Mouse (Mus musculus): Measurements from ENCODE around the gene Cep63. TPM values are rescaled to one million over a fixed set of nuclear protein-coding genes. Genes with fewer than 3 reads are reported as not detected.

The Cep63 gene
- polyA plus RNA-seq, 1 experiment from 2014 or later = 62.6 TPM

Other genes starting within 250 kb of the Cep63 start
- 0.17 and 0.61 TPM in 2 replicates for gene Ky, start 120.8 kb downstream of the Cep63 start, polyA plus RNA-seq (2016; fragmentation: Nextera tagmentation; extraction: Ambion mirVana)
- gene Anapc13, start 238 bp downstream of the Cep63 start, polyA plus RNA-seq (2016; fragmentation: Nextera tagmentation; extraction: Ambion mirVana) = 194 and 214 TPM in 2 replicates
- 108 and 114 TPM in 2 replicates for gene Amotl2, start 90.1 kb upstream of the Cep63 start, polyA plus RNA-seq (2016; fragmentation: Nextera tagmentation; extraction: Ambion mirVana)
- gene Ryk, start 208.4 kb upstream of the Cep63 start, polyA plus RNA-seq (2016; fragmentation: Nextera tagmentation; extraction: Ambion mirVana) = 15.7 and 17.0 TPM in 2 replicates

All from midbrain, embryonic 12.5 days (tissue).